Mouse (Mus musculus) liver, postnatal 0 days (tissue): Measurements from ENCODE around the gene Fam161a. TPM values are rescaled to one million over a fixed set of nuclear protein-coding genes. Genes with fewer than 3 reads are reported as not detected.

ENCODE experiments used
- ATAC-seq: fragments of 200-750 bp; cut with Nextera tagmentation; 2 replicates; pipeline ENCODE4 v1.8.0; 2017; ENCODE audit warnings: mild to moderate bottlenecking, moderate library complexity
- DNase-seq: peaks from one replicate; pipeline ENCODE4 v3.0.0-alpha.2; 2016
- H3K27ac ChIP-seq: fragments of 300-500 bp; sonication (generic); 2 replicates; pipeline ENCODE4 v1.5.1; 2014; ENCODE audit warnings: antibody characterized with exemption, moderate library complexity, mild to moderate bottlenecking, low read depth
- H3K27me3 ChIP-seq: fragments of 300-500 bp; sonication (generic); 2 replicates; pipeline ENCODE4 v1.6.1; 2014; ENCODE audit warnings: low read length, control low read depth, mixed read lengths; ENCODE audit not compliant: insufficient read depth
- H3K36me3 ChIP-seq: fragments of 300-500 bp; sonication (generic); replicated peaks from 2 replicates; pipeline ENCODE4 v1.6.1; 2014; ENCODE audit warnings: mild to moderate bottlenecking, control low read depth, low read length, moderate library complexity, mixed read lengths; ENCODE audit not compliant: insufficient read depth
- H3K4me1 ChIP-seq: fragments of 300-500 bp; sonication (generic); 2 replicates; pipeline ENCODE4 v1.6.1; 2014; ENCODE audit warnings: antibody characterized with exemption, mild to moderate bottlenecking, control low read depth; ENCODE audit not compliant: insufficient read depth
- H3K4me2 ChIP-seq: fragments of 300-500 bp; sonication (generic); 2 replicates; pipeline ENCODE4 v1.6.1; 2014; ENCODE audit warnings: low read depth, mild to moderate bottlenecking, low read length, moderate library complexity, mixed read lengths
- H3K4me3 ChIP-seq: fragments of 300-500 bp; sonication (generic); 2 replicates; pipeline ENCODE4 v1.5.1; 2014; ENCODE audit warnings: low read depth, low read length
- H3K9ac ChIP-seq: fragments of 300-500 bp; sonication (generic); replicated peaks from 2 replicates; pipeline ENCODE4 v1.6.1; 2014; ENCODE audit warnings: mild to moderate bottlenecking, moderate library complexity
- H3K9me3 ChIP-seq: fragments of 300-500 bp; sonication (generic); 2 replicates; pipeline ENCODE4 v1.6.1; 2016; ENCODE audit warnings: mild to moderate bottlenecking, control low read depth, low read length, mixed read lengths
- CTCF ChIP-seq: sonication (generic); IDR thresholded peaks from 2 replicates; pipeline ENCODE4 v1.5.1; 2016; ENCODE audit warnings: antibody characterized with exemption, low read depth
- EP300 ChIP-seq: IDR thresholded peaks from 2 replicates; pipeline ENCODE4 v1.6.1; 2016; ENCODE audit warnings: antibody characterized with exemption, low read depth, mild to moderate bottlenecking
- WGBS: fragments of 180-500 bp; shearing (Covaris S2); extraction: QIAGEN DNeasy Blood & Tissue Kit; methylation state at CpG from one replicate; pipeline ENCODE4 v1.1.7; 2014; ENCODE audit not compliant: insufficient replicate concordance; 5-methylcytosine and 5-hydroxymethylcytosine counted together
- polyA plus RNA-seq: library from polyadenylated mRNA; unstranded; fragments of >200 nt; fragmentation: Nextera tagmentation; extraction: Ambion mirVana; gene quantifications from 2 replicates; pipeline ENCODE4 v1.2.1, GENCODE M21; 2015

Gene Fam161a
- polyA plus RNA-seq, 1 experiment from 2014 or later, result 1.5 TPM

GRCm38 (mm10) chr11:22979221-22979620, 28.1 kb upstream of the Fam161a start:
- Histone ChIP-seq H3K4me2 (no peak overlapping the region), H3K36me3 (peaks cover 18% of the 10 kb centered on the region), H3K9me3 (no peaks in the 10 kb centered on the region), H3K27ac (no peak overlapping the region), H3K4me1 (peaks cover 20% of the 10 kb centered on the region), H3K27me3 (no peaks in the 10 kb centered on the region), H3K4me3 (no peak overlapping the region), H3K9ac (no peak overlapping the region)
- TF ChIP-seq EP300 (no peak), CTCF (no peak)
- ATAC-seq, result no peak
- DNase-seq, result no peak
- 68% methylated on average over 1 of the region's 1 CpGs for WGBS

GRCm38 (mm10) chr11:22981041-22981440, 26.3 kb upstream of the Fam161a start:
- Histone ChIP-seq H3K4me1 (peaks cover 16% of the 10 kb centered on the region), H3K27me3 (no peaks in the 10 kb centered on the region), H3K4me3 (peak overlapping the region; percentile 73), H3K9ac (peak overlapping the region; percentile 76), H3K27ac (peak overlapping the region; percentile 97; the same call in 1 of the 2 replicates), H3K9me3 (no peaks in the 10 kb centered on the region), H3K4me2 (peak overlapping the region; percentile 78), H3K36me3 (peaks cover 18% of the 10 kb centered on the region)
- ATAC-seq (no peak), DNase-seq (no peak)
- WGBS, result 33% methylated on average over 4 of the region's 4 CpGs
- TF ChIP-seq EP300 (no peak), CTCF (no peak)

- DNase-seq (no peak), ATAC-seq (peak; percentile 47)
- peak overlapping the region; percentile 78 for H3K4me2 ChIP-seq
- peak overlapping the region; percentile 73 for H3K4me3 ChIP-seq
- WGBS, result 2% methylated on average over 12 of the region's 12 CpGs
- peak overlapping the region; percentile 76 for H3K9ac ChIP-seq
- H3K27ac ChIP-seq, result peak overlapping the region; percentile 97
- H3K36me3 ChIP-seq, result peaks cover 17% of the 10 kb centered on the region
- no peak for TF ChIP-seq EP300
- no peak for TF ChIP-seq CTCF
- H3K9me3 ChIP-seq, result no peaks in the 10 kb centered on the region
- peaks cover 11% of the 10 kb centered on the region for H3K4me1 ChIP-seq
- no peaks in the 10 kb centered on the region for H3K27me3 ChIP-seq
Measured at GRCm38 (mm10) chr11:22981543-22981950, 25.8 kb upstream of the Fam161a start.

GRCm38 (mm10) chr11:22981984-22982757, 25.2 kb upstream of the Fam161a start, which contains the start of the genes Gm28048 and Commd1:
Gene Gm28048 (minus strand): TSS chr11:22982090.
Gene Commd1 (minus strand): TSS chr11:22982382.
- Histone ChIP-seq H3K4me1 (peaks cover 8% of the 10 kb centered on the region), H3K4me2 (peak within 1 kb of the TSS; percentile 78), H3K36me3 (peaks cover 11% of the 10 kb centered on the region), H3K27ac (peak within 1 kb of the TSS; percentile 97), H3K27me3 (no peaks in the 10 kb centered on the region), H3K9ac (peak within 1 kb of the TSS; percentile 76), H3K4me3 (peak within 1 kb of the TSS; percentile 73), H3K9me3 (no peaks in the 10 kb centered on the region)
- WGBS, result 2% methylated on average over 42 of the region's 42 CpGs
- peak; percentile 96 for DNase-seq
- peak; percentile 92 for ATAC-seq
- no peak for TF ChIP-seq EP300
- peak; percentile 70 for TF ChIP-seq CTCF

- ATAC-seq, result no peak
- peaks cover 8% of the 10 kb centered on the region for H3K4me1 ChIP-seq
- DNase-seq, result no peak
- no peaks in the 10 kb centered on the region for H3K9me3 ChIP-seq
- H3K27ac ChIP-seq, result no peak overlapping the region
- WGBS, result 72% methylated on average over 6 of the region's 6 CpGs
- TF ChIP-seq EP300 (no peak), CTCF (no peak)
- peaks cover 5% of the 10 kb centered on the region for H3K36me3 ChIP-seq
- no peaks in the 10 kb centered on the region for H3K27me3 ChIP-seq
- H3K4me3 ChIP-seq, result peak overlapping the region; percentile 73; the same call in 1 of the 2 replicates
- no peak overlapping the region for H3K9ac ChIP-seq
- peak overlapping the region; percentile 78 for H3K4me2 ChIP-seq
Measured at GRCm38 (mm10) chr11:22982846-22983245, 24.5 kb upstream of the Fam161a start.

GRCm38 (mm10) chr11:22985510-22985909, 21.8 kb upstream of the Fam161a start:
- H3K36me3 ChIP-seq, result no peaks in the 10 kb centered on the region
- WGBS, result 68% methylated on average over 3 of the region's 3 CpGs
- ATAC-seq, result no peak
- peaks cover 12% of the 10 kb centered on the region for H3K4me1 ChIP-seq
- TF ChIP-seq EP300 (no peak), CTCF (no peak)
- no peak overlapping the region for H3K4me2 ChIP-seq
- no peaks in the 10 kb centered on the region for H3K27me3 ChIP-seq
- H3K9ac ChIP-seq, result no peak overlapping the region
- H3K9me3 ChIP-seq, result no peaks in the 10 kb centered on the region
- no peak overlapping the region for H3K4me3 ChIP-seq
- H3K27ac ChIP-seq, result no peak overlapping the region
- DNase-seq, result no peak
